Mouse (Mus musculus) neural tube, embryonic 14.5 days (tissue): ENCODE measurements around the gene Kansl1l. TPM values are rescaled to one million over a fixed set of nuclear protein-coding genes. Genes with fewer than 3 reads are reported as not detected.
A peak's percentile ranks its signal among the peaks of the same experiment; 100 is the strongest.

Experiments
- ATAC-seq: fragments of 200-750 bp; cut with Nextera tagmentation; 2 replicates; pipeline ENCODE4 v1.8.0; 2017; ENCODE audit warnings: low read depth, mild to moderate bottlenecking, moderate TSS enrichment, moderate library complexity
- H3K27ac ChIP-seq: fragments of 300-500 bp; sonication (generic); 2 replicates; pipeline ENCODE4 v1.5.1; 2014; ENCODE audit warnings: low read depth, mild to moderate bottlenecking, control low read depth, low read length, moderate library complexity, mixed read lengths
- H3K27me3 ChIP-seq: fragments of 300-500 bp; sonication (generic); 2 replicates; pipeline ENCODE4 v1.6.1; 2014; ENCODE audit warnings: low read length; ENCODE audit not compliant: control insufficient read depth, insufficient read depth
- H3K36me3 ChIP-seq: fragments of 300-500 bp; sonication (generic); 2 replicates; pipeline ENCODE4 v1.6.1; 2014; ENCODE audit warnings: low read length, mixed read lengths; ENCODE audit not compliant: control insufficient read depth, insufficient read depth
- H3K4me1 ChIP-seq: fragments of 300-500 bp; sonication (generic); 2 replicates; pipeline ENCODE4 v1.6.1; 2014; ENCODE audit warnings: low read length; ENCODE audit not compliant: control insufficient read depth, insufficient read depth
- H3K4me2 ChIP-seq: fragments of 300-500 bp; sonication (generic); 2 replicates; pipeline ENCODE4 v1.6.1; 2014; ENCODE audit warnings: mild to moderate bottlenecking, low read depth, low read length, control low read depth
- H3K4me3 ChIP-seq: fragments of 300-500 bp; sonication (generic); 2 replicates; pipeline ENCODE4 v1.5.1; 2014; ENCODE audit warnings: low read depth, low read length, control low read depth, mixed read lengths
- H3K9ac ChIP-seq: fragments of 300-500 bp; sonication (generic); replicated peaks from 2 replicates; pipeline ENCODE4 v1.6.1; 2014; ENCODE audit warnings: low read depth, mild to moderate bottlenecking, control low read depth, low read length, mixed read lengths
- H3K9me3 ChIP-seq: fragments of 300-500 bp; sonication (generic); 2 replicates; pipeline ENCODE4 v1.6.1; 2016; ENCODE audit warnings: low read length; ENCODE audit not compliant: control insufficient read depth
- WGBS: fragments of 180-500 bp; shearing (Covaris S2); extraction: QIAGEN DNeasy Blood & Tissue Kit; methylation state at CpG from one replicate; pipeline ENCODE4 v1.1.7; 2014; 5-methylcytosine and 5-hydroxymethylcytosine counted together
- polyA plus RNA-seq: library from polyadenylated mRNA; unstranded; fragments of >200 nt; fragmentation: Nextera tagmentation; extraction: Ambion mirVana; gene quantifications from 2 replicates; pipeline ENCODE4 v1.2.1, GENCODE M21; 2014

Kansl1l gene
- polyA plus RNA-seq, 1 experiment from 2014 or later, result 16.6 TPM

DNA sequence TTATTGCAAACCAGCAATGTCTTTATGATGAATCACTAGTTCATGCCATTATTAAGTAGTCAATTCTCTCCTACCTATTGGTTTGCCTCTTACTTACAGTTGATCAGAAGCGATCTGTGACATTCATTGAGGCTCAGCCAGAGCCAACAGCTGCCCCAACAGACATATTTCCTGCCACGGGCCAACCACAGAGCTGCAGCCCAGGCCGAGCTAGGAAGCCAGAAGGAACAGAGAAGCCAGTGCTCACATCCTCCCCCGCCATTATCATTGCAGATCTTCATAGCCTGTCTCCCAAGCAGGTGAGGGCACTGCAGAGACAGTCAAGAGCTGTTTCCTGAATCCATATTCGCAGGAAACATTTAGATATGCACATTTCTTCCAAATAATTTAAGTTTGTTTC lies 123.1 kb downstream of the Kansl1l start:
- Histone ChIP-seq H3K4me2 (no peak overlapping the region), H3K9ac (no peak overlapping the region), H3K9me3 (no peaks in the 10 kb centered on the region), H3K4me1 (no peaks in the 10 kb centered on the region), H3K27ac (no peak overlapping the region), H3K4me3 (no peak overlapping the region), H3K27me3 (no peaks in the 10 kb centered on the region), H3K36me3 (no peaks in the 10 kb centered on the region)
- ATAC-seq, result no peak
- WGBS, result 91% methylated on average over 5 of the region's 5 CpGs

DNA sequence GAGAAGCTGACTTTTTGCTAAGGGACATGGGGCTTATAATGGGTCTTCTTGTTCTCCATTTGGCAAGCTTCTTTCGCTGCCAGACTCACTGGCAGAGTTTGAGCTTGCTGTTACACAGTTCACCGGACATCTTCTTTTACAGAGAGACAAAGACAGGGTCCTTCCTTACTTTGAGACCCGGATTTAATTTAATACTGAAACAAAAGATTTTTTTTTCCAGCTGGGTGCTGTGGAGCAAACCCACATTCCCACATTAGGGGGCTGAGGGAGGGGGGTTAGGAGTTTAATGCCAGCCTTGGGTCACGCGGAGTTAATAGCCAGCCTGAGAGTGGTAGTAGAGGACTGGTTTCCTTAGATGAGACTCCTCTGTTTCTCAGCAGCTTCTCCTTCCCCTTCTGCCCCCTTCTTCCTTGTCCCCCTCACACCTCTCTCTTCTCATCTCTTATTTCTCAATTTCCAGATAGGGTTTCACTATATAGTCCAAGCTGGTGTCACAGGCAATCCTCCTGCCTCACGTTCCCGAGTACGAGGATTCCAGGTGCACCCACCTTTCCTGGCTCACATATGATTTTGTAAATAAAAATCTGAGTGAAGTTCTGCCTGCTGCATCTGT lies 124.5 kb downstream of the Kansl1l start:
- peak; percentile 77; the same call in 1 of the 2 replicates for ATAC-seq
- Histone ChIP-seq H3K4me1 (no peaks in the 10 kb centered on the region), H3K27me3 (no peaks in the 10 kb centered on the region), H3K4me2 (no peak overlapping the region), H3K36me3 (no peaks in the 10 kb centered on the region), H3K9me3 (no peaks in the 10 kb centered on the region), H3K9ac (no peak overlapping the region), H3K4me3 (no peak overlapping the region), H3K27ac (no peak overlapping the region)
- 66% methylated on average over 8 of the region's 8 CpGs for WGBS

DNA sequence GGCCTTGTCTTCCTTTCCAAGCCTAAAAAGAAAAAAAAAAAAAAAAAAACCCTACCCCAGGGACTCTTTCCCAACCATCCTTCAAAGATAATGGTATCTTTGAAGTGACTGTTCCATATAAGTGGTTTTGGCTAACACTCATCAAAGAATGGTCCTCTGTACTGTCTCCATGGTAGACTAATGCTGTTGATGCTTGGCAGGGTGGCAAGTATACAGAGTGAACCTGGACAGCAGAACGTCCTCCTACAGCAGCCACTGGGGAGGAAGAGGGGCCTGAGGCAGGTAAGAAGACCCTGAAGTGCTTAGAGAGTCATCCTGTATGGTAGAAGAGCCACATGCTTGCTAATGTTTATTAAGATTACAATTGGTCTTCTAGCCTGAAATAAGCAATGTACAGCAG lies 125.1 kb downstream of the Kansl1l start:
- ATAC-seq, result no peak
- no peak overlapping the region for H3K27ac ChIP-seq
- H3K4me1 ChIP-seq, result no peaks in the 10 kb centered on the region
- H3K27me3 ChIP-seq, result no peaks in the 10 kb centered on the region
- no peaks in the 10 kb centered on the region for H3K36me3 ChIP-seq
- no peaks in the 10 kb centered on the region for H3K9me3 ChIP-seq
- no peak overlapping the region for H3K9ac ChIP-seq
- H3K4me3 ChIP-seq, result no peak overlapping the region
- H3K4me2 ChIP-seq, result no peak overlapping the region
- WGBS, result 73% methylated on average over 1 of the region's 1 CpGs

DNA sequence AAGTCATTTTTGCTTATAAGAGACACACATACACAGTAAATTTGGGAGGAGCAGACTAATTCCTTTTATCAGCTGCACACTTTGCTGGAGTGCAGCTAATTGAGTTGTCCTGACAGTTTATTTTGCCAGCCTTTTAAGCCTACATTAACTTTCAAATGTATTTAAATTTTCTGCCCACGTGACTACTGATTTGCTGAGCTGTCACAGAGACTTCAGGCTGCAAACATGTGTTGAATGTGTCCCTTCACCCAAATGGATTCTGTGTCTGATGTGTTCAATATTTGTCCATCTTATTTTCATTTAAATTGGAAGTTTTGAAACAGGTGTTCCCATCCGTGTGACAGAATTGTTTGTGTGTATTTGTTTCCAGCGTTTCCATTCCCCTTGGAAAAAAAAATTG lies 125.6 kb downstream of the Kansl1l start:
- Histone ChIP-seq H3K27ac (no peak overlapping the region), H3K4me2 (no peak overlapping the region), H3K27me3 (no peaks in the 10 kb centered on the region), H3K9me3 (no peaks in the 10 kb centered on the region), H3K4me1 (no peaks in the 10 kb centered on the region), H3K9ac (no peak overlapping the region), H3K4me3 (no peak overlapping the region), H3K36me3 (no peaks in the 10 kb centered on the region)
- 69% methylated on average over 3 of the region's 3 CpGs for WGBS
- ATAC-seq, result no peak

DNA sequence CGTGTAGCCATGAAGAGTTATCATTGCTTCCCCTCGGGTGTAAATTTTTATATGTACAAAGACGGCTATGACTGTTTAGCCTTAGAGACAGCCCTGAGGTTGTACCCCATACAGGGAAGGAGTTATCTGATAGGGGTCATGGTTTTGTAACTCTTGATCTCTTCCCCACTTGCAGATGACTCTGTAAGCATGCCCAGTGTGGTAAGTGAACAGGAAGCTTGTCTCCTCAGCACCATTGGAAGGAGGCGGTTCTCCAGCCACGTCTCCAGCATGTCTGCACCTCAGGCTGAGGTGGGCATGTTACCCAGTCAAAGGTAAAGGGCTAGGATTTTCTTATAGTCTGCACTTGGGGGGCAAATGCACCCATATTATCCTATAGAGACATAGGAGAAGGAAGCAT lies 134.4 kb downstream of the Kansl1l start:
- Histone ChIP-seq H3K36me3 (no peaks in the 10 kb centered on the region), H3K4me3 (no peak overlapping the region), H3K27me3 (no peaks in the 10 kb centered on the region), H3K4me2 (no peak overlapping the region), H3K9ac (no peak overlapping the region), H3K27ac (no peak overlapping the region), H3K9me3 (no peaks in the 10 kb centered on the region), H3K4me1 (no peaks in the 10 kb centered on the region)
- no peak for ATAC-seq
- WGBS, result 88% methylated on average over 5 of the region's 5 CpGs

DNA sequence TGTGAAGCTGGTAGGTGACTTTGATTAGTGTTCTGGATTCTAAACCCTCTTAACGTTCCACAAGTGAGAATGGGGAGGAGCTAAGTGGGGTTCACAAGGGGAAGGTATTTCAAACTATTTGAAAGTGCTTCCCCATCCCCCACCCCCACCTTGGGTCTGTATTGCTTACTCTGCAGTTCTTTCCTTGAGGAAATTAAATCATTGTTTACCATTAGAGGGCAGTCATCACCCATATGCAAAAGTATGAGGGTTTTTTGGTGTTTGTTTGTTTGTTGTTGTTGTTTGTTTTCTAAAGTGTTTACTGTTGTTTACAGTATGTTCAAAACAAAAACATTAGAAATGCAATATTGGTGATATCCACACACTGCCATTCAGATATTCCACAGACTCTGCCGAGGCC lies 138.7 kb downstream of the Kansl1l start:
- ATAC-seq, result no peak
- no peaks in the 10 kb centered on the region for H3K36me3 ChIP-seq
- no peak overlapping the region for H3K4me2 ChIP-seq
- H3K9me3 ChIP-seq, result no peaks in the 10 kb centered on the region
- no peaks in the 10 kb centered on the region for H3K27me3 ChIP-seq
- H3K9ac ChIP-seq, result no peak overlapping the region
- H3K4me3 ChIP-seq, result no peak overlapping the region
- H3K27ac ChIP-seq, result no peak overlapping the region
- no peaks in the 10 kb centered on the region for H3K4me1 ChIP-seq
- WGBS, result 29% methylated on average over 2 of the region's 2 CpGs

DNA sequence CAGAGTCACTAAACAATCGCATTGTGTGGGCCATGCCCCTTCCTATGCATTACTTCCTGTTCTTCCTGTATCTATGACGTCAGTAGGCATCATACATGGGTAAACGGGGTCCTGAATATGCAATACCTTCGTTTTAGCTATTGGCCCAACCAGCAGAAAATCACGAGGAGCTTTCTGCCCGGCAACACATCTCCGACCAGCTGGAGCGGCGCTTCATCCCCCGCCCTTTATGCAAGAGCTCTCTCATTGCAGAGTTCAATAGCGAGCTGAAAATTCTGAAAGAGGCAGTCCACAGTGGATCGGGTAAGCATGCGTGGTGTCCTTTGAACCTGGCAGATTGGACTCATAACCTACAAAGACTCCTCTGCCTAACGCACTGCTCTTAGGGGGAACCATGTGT lies 139.4 kb downstream of the Kansl1l start:
- no peak for ATAC-seq
- Histone ChIP-seq H3K27me3 (no peaks in the 10 kb centered on the region), H3K27ac (no peak overlapping the region), H3K4me1 (no peaks in the 10 kb centered on the region), H3K9me3 (no peaks in the 10 kb centered on the region), H3K4me3 (no peak overlapping the region), H3K36me3 (no peaks in the 10 kb centered on the region), H3K4me2 (no peak overlapping the region), H3K9ac (no peak overlapping the region)
- WGBS, result 80% methylated on average over 14 of the region's 14 CpGs

DNA sequence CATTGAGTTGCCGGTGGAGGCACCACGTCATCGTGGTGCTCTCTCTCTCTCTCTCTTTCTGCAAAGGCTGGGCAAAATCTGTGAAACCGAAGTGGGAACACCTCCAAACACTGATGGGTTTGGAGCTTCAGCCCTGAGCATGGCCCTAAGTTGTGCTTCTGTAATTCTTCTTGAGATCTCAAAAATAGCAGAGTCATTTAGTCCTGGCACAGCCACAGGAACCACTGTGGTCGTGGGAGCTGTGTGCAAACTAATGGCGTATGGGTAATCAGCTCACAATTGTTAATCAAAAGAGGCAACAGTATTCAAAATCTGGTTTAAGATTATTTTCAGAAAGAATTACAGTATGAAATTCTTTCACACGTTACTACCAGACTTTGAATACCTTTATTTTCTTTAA lies 144.6 kb downstream of the Kansl1l start:
- 89% methylated on average over 7 of the region's 7 CpGs for WGBS

DNA sequence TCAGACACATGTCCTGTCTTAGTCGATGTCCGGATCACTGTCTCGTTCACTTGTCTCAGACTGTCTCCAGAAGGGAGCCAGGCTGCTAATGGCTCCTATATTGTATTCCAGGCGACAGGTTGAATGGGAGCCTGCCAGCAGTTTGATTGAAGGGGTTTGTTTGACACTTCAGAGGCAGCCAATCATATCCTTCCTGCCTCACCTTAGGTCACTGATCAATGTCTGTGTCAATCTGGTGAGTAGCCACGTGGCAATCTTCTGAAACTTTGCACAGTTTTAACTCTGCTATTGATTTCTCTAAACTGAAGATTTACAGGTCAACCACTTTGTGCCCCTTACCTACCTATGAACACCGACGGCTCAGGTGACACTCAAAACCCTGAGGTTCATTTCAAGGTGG lies 145.9 kb downstream of the Kansl1l start:
- Histone ChIP-seq H3K27ac (no peak overlapping the region), H3K4me1 (no peaks in the 10 kb centered on the region), H3K9me3 (no peaks in the 10 kb centered on the region), H3K4me3 (no peak overlapping the region), H3K27me3 (no peaks in the 10 kb centered on the region), H3K4me2 (no peak overlapping the region), H3K9ac (no peak overlapping the region), H3K36me3 (no peaks in the 10 kb centered on the region)
- ATAC-seq, result no peak
- 65% methylated on average over 7 of the region's 7 CpGs for WGBS

More for the DNA sequence above, 144.6 kb downstream of the Kansl1l start:
- Histone ChIP-seq H3K9ac (no peak overlapping the region), H3K9me3 (no peaks in the 10 kb centered on the region), H3K4me1 (no peaks in the 10 kb centered on the region), H3K36me3 (no peaks in the 10 kb centered on the region), H3K27me3 (no peaks in the 10 kb centered on the region), H3K27ac (no peak overlapping the region), H3K4me2 (no peak overlapping the region), H3K4me3 (no peak overlapping the region)
- no peak for ATAC-seq
